Mouse (Mus musculus) lung, adult 2 months (tissue): Measurements from ENCODE around the gene Ostf1. TPM values are rescaled to one million over a fixed set of nuclear protein-coding genes. Genes with fewer than 3 reads are reported as not detected.

ENCODE experiments used
- DNase-seq: peaks from one replicate; pipeline ENCODE4 v3.0.0; 2022
- H3K4me1 ChIP-seq: fragments of 200-500 bp; 2 replicates; pipeline ENCODE4 v1.6.1; 2011; ENCODE audit warnings: low read length; ENCODE audit not compliant: control insufficient read depth, insufficient read depth
- H3K4me3 ChIP-seq: fragments of 200-500 bp; replicated peaks from 2 replicates; pipeline ENCODE3; 2011; ENCODE audit warnings: low read depth, mild to moderate bottlenecking, control low read depth, low read length; ENCODE audit errors: extremely low read depth
- CTCF ChIP-seq: fragments of 200-500 bp; IDR thresholded peaks from 2 replicates; pipeline ENCODE4 v1.5.1; 2011; ENCODE audit warnings: mild to moderate bottlenecking, low read length, control low read depth; ENCODE audit not compliant: insufficient read depth
- POLR2A ChIP-seq: fragments of 200-500 bp; IDR thresholded peaks from 2 replicates; pipeline ENCODE4 v1.6.1; 2011; ENCODE audit warnings: low read depth, mild to moderate bottlenecking, control low read depth, low read length, borderline replicate concordance; ENCODE audit errors: extremely low read depth
- WGBS: fragments of 180-500 bp; shearing (Covaris S2); methylation state at CpG from one replicate; pipeline ENCODE4 v1.1.7; 2018; 5-methylcytosine and 5-hydroxymethylcytosine counted together
- polyA plus RNA-seq: library from polyadenylated mRNA; depleted of rRNA; stranded (reverse); fragments of >200 nt; gene quantifications from 2 replicates; pipeline ENCODE4 v1.2.3, GENCODE M21; 2012

The Ostf1 gene
- polyA plus RNA-seq, 1 experiment, result 79.7 TPM

GRCm38 (mm10) chr19:18614337-18614736 is 17.3 kb downstream of the Ostf1 start:
- TF ChIP-seq POLR2A (no peak), CTCF (no peak)
- H3K4me3 ChIP-seq, result no peak overlapping the region
- DNase-seq, result no peak
- H3K4me1 ChIP-seq, result peaks cover 40% of the 10 kb centered on the region
- WGBS, result 71% methylated on average over 7 of the region's 7 CpGs

- no peak for TF ChIP-seq CTCF
- no peak for TF ChIP-seq POLR2A
- no peak for DNase-seq
Measured at GRCm38 (mm10) chr19:18608975-18609374, 22.6 kb downstream of the Ostf1 start.

GRCm38 (mm10) chr19:18607907-18608306 is 23.7 kb downstream of the Ostf1 start:
- H3K4me3 ChIP-seq, result no peak overlapping the region
- peaks cover 28% of the 10 kb centered on the region for H3K4me1 ChIP-seq
- WGBS, result 38% methylated on average over 7 of the region's 7 CpGs
- no peak for DNase-seq
- no peak for TF ChIP-seq POLR2A
- TF ChIP-seq CTCF, result no peak

More at GRCm38 (mm10) chr19:18608975-18609374, 22.6 kb downstream of the Ostf1 start:
- 30% methylated on average over 6 of the region's 6 CpGs for WGBS
- Histone ChIP-seq H3K4me3 (no peak overlapping the region), H3K4me1 (peaks cover 34% of the 10 kb centered on the region)

- 59% methylated on average over 6 of the region's 6 CpGs for WGBS
- Histone ChIP-seq H3K4me1 (peaks cover 22% of the 10 kb centered on the region), H3K4me3 (no peak overlapping the region)
- no peak for TF ChIP-seq POLR2A
- TF ChIP-seq CTCF, result no peak
- no peak for DNase-seq
Measured at GRCm38 (mm10) chr19:18603011-18603410, 28.6 kb downstream of the Ostf1 start.

- DNase-seq, result no peak
- Histone ChIP-seq H3K4me1 (peaks cover 15% of the 10 kb centered on the region), H3K4me3 (no peak overlapping the region)
- 96% methylated on average over 9 of the region's 9 CpGs for WGBS
- TF ChIP-seq CTCF (no peak), POLR2A (no peak)
Measured at GRCm38 (mm10) chr19:18600611-18601010, 31.0 kb downstream of the Ostf1 start.

GRCm38 (mm10) chr19:18599650-18600049 is 32.0 kb downstream of the Ostf1 start:
- H3K4me1 ChIP-seq, result peaks cover 20% of the 10 kb centered on the region
- 84% methylated on average over 5 of the region's 5 CpGs for WGBS
- TF ChIP-seq CTCF (no peak), POLR2A (no peak)
- H3K4me3 ChIP-seq, result no peak overlapping the region
- no peak for DNase-seq

- WGBS, result 76% methylated on average over 8 of the region's 8 CpGs
Measured at GRCm38 (mm10) chr19:18599051-18599450, 32.6 kb downstream of the Ostf1 start.

GRCm38 (mm10) chr19:18598265-18598926 is 33.2 kb downstream of the Ostf1 start:
- peaks cover 21% of the 10 kb centered on the region for H3K4me1 ChIP-seq
- TF ChIP-seq POLR2A, result no peak
- no peak for TF ChIP-seq CTCF
- 66% methylated on average over 3 of the region's 3 CpGs for WGBS
- DNase-seq, result no peak
- H3K4me3 ChIP-seq, result no peak overlapping the region

More at GRCm38 (mm10) chr19:18599051-18599450, 32.6 kb downstream of the Ostf1 start:
- peaks cover 21% of the 10 kb centered on the region for H3K4me1 ChIP-seq
- no peak for DNase-seq
- TF ChIP-seq CTCF (no peak), POLR2A (no peak)
- H3K4me3 ChIP-seq, result no peak overlapping the region

GRCm38 (mm10) chr19:18597772-18598171 is 33.9 kb downstream of the Ostf1 start:
- TF ChIP-seq CTCF (no peak), POLR2A (no peak)
- DNase-seq, result no peak
- 47% methylated on average over 6 of the region's 6 CpGs for WGBS

GRCm38 (mm10) chr19:18596876-18597275 is 34.7 kb downstream of the Ostf1 start:
- TF ChIP-seq CTCF (no peak), POLR2A (no peak)
- no peak overlapping the region for H3K4me3 ChIP-seq
- peaks cover 19% of the 10 kb centered on the region for H3K4me1 ChIP-seq
- DNase-seq, result no peak
- WGBS, result 66% methylated on average over 5 of the region's 5 CpGs

More at GRCm38 (mm10) chr19:18597772-18598171, 33.9 kb downstream of the Ostf1 start:
- H3K4me3 ChIP-seq, result no peak overlapping the region
- peaks cover 21% of the 10 kb centered on the region for H3K4me1 ChIP-seq

- Histone ChIP-seq H3K4me3 (no peak overlapping the region), H3K4me1 (peaks cover 25% of the 10 kb centered on the region)
- no peak for DNase-seq
- TF ChIP-seq POLR2A, result no peak
- no peak for TF ChIP-seq CTCF
- 69% methylated on average over 10 of the region's 10 CpGs for WGBS
Measured at GRCm38 (mm10) chr19:18593722-18594121, 37.9 kb downstream of the Ostf1 start.
